Mouse (Mus musculus): Measurements from ENCODE around the gene Sgo2a.
A peak's percentile ranks its signal among the peaks of the same experiment; 100 is the strongest.
"Not testable (repeated sequence)": the region's sequence is repeated elsewhere in the genome, so short reads cannot be mapped to it uniquely, and the experiment has no call there.

Gene Sgo2a

GRCm38 (mm10) chr1:57995432-57996132 is at the start of gene Sgo2a:
Gene Sgo2a, plus strand, starts transcription at chr1:57995971.
- peak; percentile 97 for DNase-seq (ENCODE audit: low read depth, low spot score)

- DNase-seq (ENCODE audit: low read depth, low spot score): no peak
Measured at GRCm38 (mm10) chr1:57947552-57948347, 48.0 kb upstream of the Sgo2a start.

GRCm38 (mm10) chr1:57949195-57949594 is 46.6 kb upstream of the Sgo2a start:
- peak; percentile 23 for DNase-seq (ENCODE audit: low read depth, low spot score)

GRCm38 (mm10) chr1:57949716-57950115 is 46.1 kb upstream of the Sgo2a start:
- DNase-seq (ENCODE audit: low read depth, low spot score): no peak

GRCm38 (mm10) chr1:57952509-57952908 is 43.3 kb upstream of the Sgo2a start:
- DNase-seq (ENCODE audit: low read depth, low spot score): no peak

- DNase-seq (ENCODE audit: low read depth, low spot score): no peak
Measured at GRCm38 (mm10) chr1:57953586-57954375, 42.0 kb upstream of the Sgo2a start.

- no peak for DNase-seq (ENCODE audit: low read depth, low spot score)
Measured at GRCm38 (mm10) chr1:57954376-57954765, 41.4 kb upstream of the Sgo2a start.

GRCm38 (mm10) chr1:57955774-57956173 is 40.0 kb upstream of the Sgo2a start:
- DNase-seq (ENCODE audit: low read depth, low spot score): no peak

- peak; percentile 89 for DNase-seq (ENCODE audit: low read depth, low spot score)
Measured at GRCm38 (mm10) chr1:57969327-57970271, 26.2 kb upstream of the Sgo2a start.

- no peak for DNase-seq (ENCODE audit: low read depth, low spot score)
Measured at GRCm38 (mm10) chr1:57971588-57971987, 24.2 kb upstream of the Sgo2a start.

GRCm38 (mm10) chr1:57976860-57977259 is 18.9 kb upstream of the Sgo2a start:
- DNase-seq (ENCODE audit: low read depth, low spot score): no peak

GRCm38 (mm10) chr1:57989052-57989600 is 6.6 kb upstream of the Sgo2a start:
- no peak for DNase-seq (ENCODE audit: low read depth, low spot score)

GRCm38 (mm10) chr1:57991277-57991676 is 4.5 kb upstream of the Sgo2a start:
- DNase-seq (ENCODE audit: low read depth, low spot score): no peak

GRCm38 (mm10) chr1:57996133-57996615 is 403 bp downstream of the Sgo2a start:
- DNase-seq (ENCODE audit: low read depth, low spot score): no peak

- DNase-seq (ENCODE audit: low read depth, low spot score): no peak
Measured at GRCm38 (mm10) chr1:57998146-57998545, 2.4 kb downstream of the Sgo2a start.

- DNase-seq (ENCODE audit: low read depth, low spot score): not testable (repeated sequence)
Measured at GRCm38 (mm10) chr1:58006388-58006787, 10.6 kb downstream of the Sgo2a start.

GRCm38 (mm10) chr1:58018856-58019255 is 23.1 kb downstream of the Sgo2a start, which contains the start of gene Kctd18:
Gene Kctd18, minus strand, starts transcription at chr1:58018956.
- DNase-seq (ENCODE audit: low read depth, low spot score): no peak

- DNase-seq (ENCODE audit: low read depth, low spot score): no peak
Measured at GRCm38 (mm10) chr1:58027707-58028106, 31.9 kb downstream of the Sgo2a start.

GRCm38 (mm10) chr1:58029636-58030117 is 33.9 kb downstream of the Sgo2a start, which contains the start of gene Aox1:
Gene Aox1, plus strand, starts transcription at chr1:58029931.
- DNase-seq (ENCODE audit: low read depth, low spot score): no peak
